Mouse (Mus musculus) hindbrain, embryonic 14.5 days (tissue): ENCODE measurements around the gene Fam81b. TPM values are rescaled to one million over a fixed set of nuclear protein-coding genes. Genes with fewer than 3 reads are reported as not detected.

Experiments used
- ATAC-seq: fragments of 200-750 bp; cut with Nextera tagmentation; 2 replicates; pipeline ENCODE4 v1.8.0; 2017; ENCODE audit warnings: moderate number of reproducible peaks, mild to moderate bottlenecking, moderate TSS enrichment, moderate library complexity; ENCODE audit not compliant: low FRiP score
- DNase-seq: peaks from one replicate; pipeline ENCODE4 v3.0.0-alpha.2; 2015; ENCODE audit warnings: low spot score
- H3K27ac ChIP-seq: fragments of 300-500 bp; sonication (generic); 2 replicates; pipeline ENCODE4 v1.5.1; 2014; ENCODE audit warnings: mild to moderate bottlenecking, moderate library complexity
- H3K27me3 ChIP-seq: fragments of 300-500 bp; sonication (generic); 2 replicates; pipeline ENCODE4 v1.6.1; 2014; ENCODE audit warnings: mild to moderate bottlenecking, low read length, mixed read lengths; ENCODE audit not compliant: control insufficient read depth, insufficient read depth
- H3K36me3 ChIP-seq: fragments of 300-500 bp; sonication (generic); replicated peaks from 2 replicates; pipeline ENCODE4 v1.6.1; 2014; ENCODE audit not compliant: control insufficient read depth, insufficient read depth
- H3K4me1 ChIP-seq: fragments of 300-500 bp; sonication (generic); replicated peaks from 2 replicates; pipeline ENCODE4 v1.6.1; 2014; ENCODE audit warnings: antibody characterized with exemption, low read length, mixed read lengths; ENCODE audit not compliant: control insufficient read depth, insufficient read depth
- H3K4me2 ChIP-seq: fragments of 300-500 bp; sonication (generic); replicated peaks from 2 replicates; pipeline ENCODE4 v1.6.1; 2014; ENCODE audit warnings: mild to moderate bottlenecking, moderate library complexity
- H3K4me3 ChIP-seq: fragments of 300-500 bp; sonication (generic); replicated peaks from 2 replicates; pipeline ENCODE4 v1.5.1; 2014; ENCODE audit warnings: mild to moderate bottlenecking, low read length
- H3K9ac ChIP-seq: fragments of 300-500 bp; sonication (generic); 2 replicates; pipeline ENCODE4 v1.6.1; 2014
- H3K9me3 ChIP-seq: fragments of 300-500 bp; sonication (generic); 2 replicates; pipeline ENCODE4 v1.6.1; 2016; ENCODE audit warnings: low read length; ENCODE audit not compliant: control insufficient read depth
- WGBS: fragments of 180-500 bp; shearing (Covaris S2); extraction: QIAGEN DNeasy Blood & Tissue Kit; methylation state at CpG from one replicate; pipeline ENCODE4 v1.1.7; 2014; 5-methylcytosine and 5-hydroxymethylcytosine counted together
- polyA plus RNA-seq: library from polyadenylated mRNA; unstranded; fragments of >200 nt; fragmentation: Nextera tagmentation; extraction: Ambion mirVana; gene quantifications from 2 replicates; pipeline ENCODE4 v1.2.1, GENCODE M21; 2014

Gene Fam81b
- polyA plus RNA-seq, 1 experiment from 2014 or later: 2.5 TPM

DNA sequence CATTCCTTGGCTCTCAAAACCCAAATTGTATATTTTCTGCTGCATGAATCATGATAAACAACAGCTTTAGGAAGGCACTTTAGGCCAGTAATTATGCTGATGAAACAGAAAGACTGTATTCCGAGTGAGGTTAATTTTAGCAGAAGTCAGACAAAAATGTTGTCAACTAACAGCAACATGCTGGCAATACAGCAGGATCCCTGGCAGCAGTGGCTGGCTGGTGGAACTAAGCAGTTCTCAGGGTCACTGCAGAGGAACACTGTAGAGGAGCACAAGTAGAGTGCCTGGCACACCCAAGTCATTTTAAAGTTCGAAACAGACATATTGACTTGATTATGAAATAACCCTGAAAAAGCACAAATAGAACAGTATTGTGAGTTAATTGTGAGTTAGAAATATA, 2.8 kb downstream of the Fam81b start:
- peaks cover 4% of the 10 kb centered on the region; the same call in 1 of the 2 replicates for H3K9me3 ChIP-seq
- no peak overlapping the region for H3K4me3 ChIP-seq
- no peaks in the 10 kb centered on the region for H3K4me1 ChIP-seq
- H3K36me3 ChIP-seq: no peaks in the 10 kb centered on the region
- ATAC-seq: no peak
- 86% methylated on average over 2 of the region's 2 CpGs for whole genome bisulfite sequencing
- no peaks in the 10 kb centered on the region for H3K27me3 ChIP-seq
- H3K9ac ChIP-seq: no peak overlapping the region
- no peak for DNase-seq
- no peak overlapping the region for H3K4me2 ChIP-seq
- no peak overlapping the region for H3K27ac ChIP-seq

DNA sequence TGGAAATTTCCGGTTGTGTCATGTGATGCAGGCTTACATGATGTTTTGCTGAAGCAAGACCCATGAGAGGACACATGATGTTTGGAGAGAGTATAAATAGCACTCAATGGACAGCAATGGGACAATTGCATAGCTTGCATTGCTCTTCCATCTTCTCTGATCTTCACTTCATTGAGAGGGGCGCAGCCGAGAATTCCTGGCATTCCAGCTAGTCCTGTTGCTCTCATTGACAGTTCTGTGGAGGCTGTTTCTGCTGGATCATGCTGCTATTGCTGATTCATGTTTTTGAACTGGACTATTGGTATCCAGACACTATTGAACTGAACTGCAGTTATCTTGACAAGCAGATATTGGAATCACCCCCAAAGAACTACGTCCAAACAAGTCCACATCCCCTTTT, 12.8 kb downstream of the Fam81b start:
- DNase-seq (no peak), ATAC-seq (no peak)
- Histone ChIP-seq H3K4me3 (no peak overlapping the region), H3K4me2 (no peak overlapping the region), H3K9me3 (no peaks in the 10 kb centered on the region), H3K27me3 (no peaks in the 10 kb centered on the region), H3K27ac (no peak overlapping the region), H3K9ac (no peak overlapping the region), H3K36me3 (no peaks in the 10 kb centered on the region), H3K4me1 (no peaks in the 10 kb centered on the region)
- WGBS: 72% methylated on average over 4 of the region's 4 CpGs

DNA sequence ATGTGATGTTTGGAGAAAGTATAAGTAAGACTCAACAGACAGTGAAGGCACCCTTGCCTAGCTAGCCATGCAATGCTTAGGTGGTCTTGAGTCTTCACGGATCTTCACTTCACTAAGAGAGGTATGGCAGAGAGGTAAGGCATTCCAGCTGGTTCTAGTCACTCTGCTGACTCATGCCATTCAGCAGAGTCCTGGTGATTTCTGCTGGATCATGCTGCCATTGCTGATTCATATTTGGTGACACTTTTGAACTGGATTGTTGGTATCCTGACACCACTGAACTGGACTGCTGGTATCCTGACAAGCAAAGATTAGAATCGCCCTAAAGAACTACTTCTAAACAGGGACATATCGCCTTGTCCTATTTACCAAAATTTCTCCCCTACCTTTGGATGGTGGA, 20.3 kb downstream of the Fam81b start:
- no peaks in the 10 kb centered on the region for H3K36me3 ChIP-seq
- no peaks in the 10 kb centered on the region for H3K4me1 ChIP-seq
- DNase-seq (no peak), ATAC-seq (no peak)
- no peaks in the 10 kb centered on the region for H3K27me3 ChIP-seq
- H3K27ac ChIP-seq: no peak overlapping the region
- no peaks in the 10 kb centered on the region for H3K9me3 ChIP-seq
- H3K4me3 ChIP-seq: no peak overlapping the region
- H3K9ac ChIP-seq: no peak overlapping the region
- no peak overlapping the region for H3K4me2 ChIP-seq
- 87% methylated on average over 3 of the region's 3 CpGs for WGBS

DNA sequence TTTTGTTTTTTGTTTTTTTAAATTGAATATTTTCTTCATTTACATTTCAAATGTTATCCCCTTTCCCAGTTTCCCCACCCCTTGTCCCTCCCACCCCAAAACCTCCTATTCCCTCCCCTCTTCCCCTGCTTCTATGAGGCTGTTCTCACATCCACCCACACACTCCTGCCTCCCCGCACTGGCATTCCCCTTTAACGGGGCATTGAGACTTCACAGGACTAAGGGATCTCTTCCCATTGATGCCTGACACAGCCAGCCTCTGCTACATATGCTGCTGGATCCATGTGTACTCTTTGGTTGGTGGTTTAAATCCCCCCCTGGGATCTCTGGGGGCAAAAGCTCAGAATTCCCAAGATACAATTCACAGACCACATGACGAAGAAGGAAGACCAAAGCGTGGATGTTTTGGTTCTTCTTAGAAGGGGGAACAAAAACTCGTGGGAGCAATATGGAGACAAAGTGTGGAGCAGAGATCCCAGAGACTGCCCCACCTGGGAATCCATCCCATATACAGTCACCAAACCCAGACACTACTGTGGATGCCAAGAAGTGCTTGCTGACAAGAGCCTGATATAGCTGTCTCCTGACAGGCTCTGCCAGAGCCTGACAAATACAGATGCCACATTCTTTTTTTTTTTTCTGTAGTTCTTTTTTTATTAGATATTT, 40.4 kb downstream of the Fam81b start:
- no peak overlapping the region for H3K27ac ChIP-seq
- H3K4me3 ChIP-seq: no peak overlapping the region
- ATAC-seq: no peak
- no peak for DNase-seq
- H3K9ac ChIP-seq: no peak overlapping the region
- WGBS: 77% methylated on average over 5 of the region's 5 CpGs
- H3K4me2 ChIP-seq: no peak overlapping the region
- H3K27me3 ChIP-seq: no peaks in the 10 kb centered on the region
- H3K4me1 ChIP-seq: no peaks in the 10 kb centered on the region
- no peaks in the 10 kb centered on the region for H3K36me3 ChIP-seq
- no peaks in the 10 kb centered on the region for H3K9me3 ChIP-seq

DNA sequence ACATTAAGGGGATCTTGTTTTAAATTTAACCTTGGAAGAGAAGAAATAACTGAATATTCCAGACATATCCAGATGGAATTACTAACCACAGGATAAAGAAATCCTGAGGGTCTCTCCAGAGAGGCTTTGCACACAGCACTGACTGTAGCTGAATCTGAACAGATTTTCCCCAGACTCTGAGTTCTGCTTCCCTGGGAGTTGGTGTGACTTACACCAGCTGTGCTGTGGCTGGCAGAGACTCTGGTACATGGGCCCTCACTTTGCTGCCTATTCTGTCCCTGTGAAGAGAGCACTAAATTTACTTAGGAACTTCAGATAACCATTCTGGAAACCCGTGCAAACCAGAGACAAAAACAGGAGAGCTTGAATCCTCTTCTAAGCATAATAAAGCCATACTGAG, 46.1 kb downstream of the Fam81b start:
- ATAC-seq (no peak), DNase-seq (no peak)
- Histone ChIP-seq H3K4me1 (no peaks in the 10 kb centered on the region), H3K27ac (no peak overlapping the region), H3K36me3 (no peaks in the 10 kb centered on the region), H3K9ac (no peak overlapping the region), H3K27me3 (no peaks in the 10 kb centered on the region), H3K9me3 (no peaks in the 10 kb centered on the region), H3K4me3 (no peak overlapping the region), H3K4me2 (no peak overlapping the region)
- 92% methylated on average over 1 of the region's 1 CpGs for WGBS

DNA sequence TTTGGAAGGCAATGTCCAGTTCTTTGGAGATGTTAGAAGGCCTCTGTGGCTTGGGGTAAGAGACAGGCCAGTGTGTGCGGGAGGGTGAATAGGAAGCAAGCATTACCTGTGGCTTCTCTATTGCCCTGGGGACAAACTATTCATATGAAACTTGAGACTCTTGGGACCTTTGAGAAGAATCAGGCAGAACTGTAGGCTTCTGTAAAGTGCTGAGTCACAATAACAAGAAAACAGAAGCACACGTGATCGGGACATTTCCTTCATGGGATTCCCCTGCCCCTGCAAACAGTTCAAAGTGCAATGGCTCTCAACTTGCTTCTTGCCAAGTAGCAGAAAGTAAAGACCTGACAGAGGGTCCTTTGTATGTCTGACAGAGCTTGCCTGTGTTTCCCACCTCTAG, 48.5 kb downstream of the Fam81b start:
- WGBS: 93% methylated on average over 3 of the region's 3 CpGs
- no peak overlapping the region for H3K9ac ChIP-seq
- ATAC-seq (no peak), DNase-seq (no peak)
- H3K27ac ChIP-seq: no peak overlapping the region
- no peaks in the 10 kb centered on the region for H3K4me1 ChIP-seq
- no peak overlapping the region for H3K4me2 ChIP-seq
- no peaks in the 10 kb centered on the region for H3K9me3 ChIP-seq
- H3K27me3 ChIP-seq: no peaks in the 10 kb centered on the region
- no peaks in the 10 kb centered on the region for H3K36me3 ChIP-seq
- no peak overlapping the region for H3K4me3 ChIP-seq

DNA sequence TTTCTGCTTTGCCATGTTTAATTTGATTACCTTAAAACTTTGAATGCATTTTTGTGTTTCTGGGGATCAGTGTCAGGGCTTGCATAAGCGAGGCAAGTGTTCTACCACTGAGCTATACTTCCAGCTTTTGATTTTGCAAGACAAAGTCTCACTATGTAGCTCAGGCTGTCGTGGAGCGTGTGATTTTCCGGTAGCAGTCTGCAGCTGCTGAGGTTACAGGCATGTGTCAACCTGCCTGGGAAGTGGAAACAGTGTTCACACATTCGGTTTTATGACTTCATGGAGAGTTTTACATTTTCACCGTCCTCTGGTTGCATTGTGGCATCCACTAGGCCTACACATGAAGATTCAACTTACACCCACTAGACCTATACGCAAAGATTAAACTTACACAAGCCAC, 54.8 kb downstream of the Fam81b start:
- Histone ChIP-seq H3K9ac (no peak overlapping the region), H3K9me3 (no peaks in the 10 kb centered on the region), H3K4me1 (no peaks in the 10 kb centered on the region), H3K27me3 (no peaks in the 10 kb centered on the region), H3K27ac (no peak overlapping the region), H3K4me3 (no peak overlapping the region), H3K4me2 (no peak overlapping the region), H3K36me3 (no peaks in the 10 kb centered on the region)
- DNase-seq: no peak
- WGBS: 78% methylated on average over 7 of the region's 7 CpGs
- no peak for ATAC-seq

DNA sequence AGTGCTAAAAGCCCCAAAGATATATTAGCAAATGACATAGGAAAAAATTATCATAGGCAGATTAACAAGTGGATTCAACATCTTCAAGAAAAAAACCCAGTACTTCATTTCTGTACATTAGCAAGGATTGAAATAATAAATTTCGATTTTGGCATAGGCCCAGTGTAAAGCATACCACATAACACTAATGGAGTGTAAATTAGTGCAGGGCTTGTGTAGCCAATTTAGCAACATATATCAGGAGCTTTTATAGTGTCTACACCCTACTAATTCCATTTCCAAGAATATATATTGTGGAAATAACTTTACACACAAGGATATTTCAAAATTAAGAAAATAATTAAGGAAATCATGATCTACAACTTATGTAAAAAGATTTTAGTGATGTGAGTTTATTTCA, 55.8 kb downstream of the Fam81b start:
- H3K4me2 ChIP-seq: no peak overlapping the region
- no peak overlapping the region for H3K4me3 ChIP-seq
- ATAC-seq (no peak), DNase-seq (no peak)
- no peaks in the 10 kb centered on the region for H3K36me3 ChIP-seq
- H3K27me3 ChIP-seq: no peaks in the 10 kb centered on the region
- no peak overlapping the region for H3K27ac ChIP-seq
- 71% methylated on average over 1 of the region's 1 CpGs for WGBS
- no peaks in the 10 kb centered on the region for H3K4me1 ChIP-seq
- H3K9me3 ChIP-seq: no peaks in the 10 kb centered on the region
- H3K9ac ChIP-seq: no peak overlapping the region

DNA sequence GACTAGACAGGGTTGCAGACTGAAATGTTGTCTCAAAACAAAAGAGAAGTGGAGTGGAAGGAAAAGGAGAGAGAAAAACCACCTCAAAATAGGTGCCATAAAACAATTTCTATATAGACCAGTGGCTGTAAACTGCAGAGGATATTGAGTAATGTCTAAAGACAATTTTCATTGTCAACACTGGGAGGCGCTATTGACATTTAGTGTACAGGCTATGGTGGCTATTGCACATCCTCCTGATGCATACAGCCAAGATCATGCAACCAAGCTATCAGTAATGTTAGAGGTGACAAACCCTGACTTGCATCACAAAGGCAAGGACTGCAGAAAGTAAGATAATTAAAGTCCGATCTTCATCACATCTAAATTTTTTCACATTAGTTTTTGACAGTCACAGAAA, 89.5 kb downstream of the Fam81b start:
- ATAC-seq: no peak
- H3K27me3 ChIP-seq: no peaks in the 10 kb centered on the region
- 52% methylated on average over 2 of the region's 2 CpGs for WGBS

DNA sequence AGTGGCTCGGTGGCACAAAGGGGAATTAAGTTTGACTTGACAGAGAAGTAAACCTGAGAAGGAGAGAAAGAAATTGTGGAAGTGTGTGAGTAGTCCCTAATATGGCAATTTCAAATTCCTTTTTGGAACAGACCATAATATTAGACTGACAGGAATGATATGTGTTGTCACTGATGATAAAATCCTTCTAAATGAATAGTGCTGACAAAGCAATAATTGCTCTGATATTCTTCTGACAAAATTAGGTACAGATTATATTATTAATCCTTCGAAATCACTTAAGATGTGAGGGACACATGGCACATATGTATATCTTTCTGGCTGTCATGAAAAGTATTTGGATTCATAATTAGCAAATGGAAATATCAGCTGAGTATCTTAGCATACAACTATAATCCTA, 89.9 kb downstream of the Fam81b start:
- no peaks in the 10 kb centered on the region for H3K9me3 ChIP-seq
- WGBS: 88% methylated on average over 2 of the region's 2 CpGs
- no peaks in the 10 kb centered on the region for H3K36me3 ChIP-seq
- ATAC-seq (no peak), DNase-seq (no peak)
- H3K4me3 ChIP-seq: no peak overlapping the region
- no peak overlapping the region for H3K9ac ChIP-seq
- no peak overlapping the region for H3K4me2 ChIP-seq
- H3K4me1 ChIP-seq: no peaks in the 10 kb centered on the region
- H3K27me3 ChIP-seq: no peaks in the 10 kb centered on the region
- no peak overlapping the region for H3K27ac ChIP-seq

More for the DNA sequence above, 89.5 kb downstream of the Fam81b start:
- H3K9ac ChIP-seq: no peak overlapping the region
- peak; percentile 45 for DNase-seq
- H3K4me2 ChIP-seq: no peak overlapping the region
- no peak overlapping the region for H3K27ac ChIP-seq
- no peaks in the 10 kb centered on the region for H3K9me3 ChIP-seq
- no peaks in the 10 kb centered on the region for H3K4me1 ChIP-seq
- H3K36me3 ChIP-seq: no peaks in the 10 kb centered on the region
- no peak overlapping the region for H3K4me3 ChIP-seq
